Mouse (Mus musculus) kidney, adult 9 months (tissue): ENCODE results near the gene Fbxl8.
"Not testable (repeated sequence)": the region's sequence is repeated elsewhere in the genome, so short reads cannot be mapped to it uniquely, and the experiment has no call there.

Experiments
- DNase-seq: peaks from one replicate; pipeline ENCODE4 v3.0.0; 2022

Fbxl8 gene

DNA sequence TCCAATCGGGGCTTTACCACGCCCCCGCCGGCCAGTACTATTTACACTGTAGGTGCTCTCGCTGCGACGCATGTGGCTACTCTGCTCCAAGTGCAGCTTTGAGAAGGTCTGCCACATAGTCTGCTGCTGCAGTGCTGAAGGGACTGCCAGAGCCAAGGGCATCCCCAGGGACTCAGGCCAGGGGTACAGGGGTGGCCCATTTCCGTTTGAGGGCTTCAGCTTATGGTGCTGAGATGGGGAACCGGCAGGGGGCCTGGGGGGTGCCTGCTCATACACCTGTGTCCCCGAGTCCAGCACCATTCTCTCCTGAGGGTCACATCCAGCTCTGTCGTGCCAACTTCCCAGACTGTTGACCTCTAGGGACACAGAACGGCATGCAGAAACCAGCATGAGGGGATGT is 21.1 kb downstream of the Fbxl8 start:
- no peak for DNase-seq

DNA sequence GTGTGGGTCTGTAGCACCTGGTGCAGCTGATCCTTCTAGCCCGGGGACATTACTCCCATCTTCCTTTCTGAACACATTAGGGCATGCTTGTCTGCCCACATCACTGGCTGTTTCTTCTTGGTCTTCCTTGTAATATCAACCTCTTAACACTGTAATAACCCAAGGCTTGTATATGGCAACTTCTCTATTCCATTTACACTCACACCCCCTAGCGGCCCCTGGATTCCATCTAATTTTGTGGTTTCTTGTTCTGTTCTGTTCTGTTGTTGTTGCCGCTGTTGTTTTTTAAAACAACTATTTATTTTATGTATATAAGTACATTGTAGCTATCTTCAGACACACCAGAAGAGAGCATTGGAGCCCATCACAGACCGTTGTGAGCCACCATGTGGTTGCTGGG is 22.5 kb downstream of the Fbxl8 start:
- DNase-seq = no peak

- DNase-seq = no peak
Measured at GRCm38 (mm10) chr8:105288231-105288630, 23.8 kb downstream of the Fbxl8 start.

DNA sequence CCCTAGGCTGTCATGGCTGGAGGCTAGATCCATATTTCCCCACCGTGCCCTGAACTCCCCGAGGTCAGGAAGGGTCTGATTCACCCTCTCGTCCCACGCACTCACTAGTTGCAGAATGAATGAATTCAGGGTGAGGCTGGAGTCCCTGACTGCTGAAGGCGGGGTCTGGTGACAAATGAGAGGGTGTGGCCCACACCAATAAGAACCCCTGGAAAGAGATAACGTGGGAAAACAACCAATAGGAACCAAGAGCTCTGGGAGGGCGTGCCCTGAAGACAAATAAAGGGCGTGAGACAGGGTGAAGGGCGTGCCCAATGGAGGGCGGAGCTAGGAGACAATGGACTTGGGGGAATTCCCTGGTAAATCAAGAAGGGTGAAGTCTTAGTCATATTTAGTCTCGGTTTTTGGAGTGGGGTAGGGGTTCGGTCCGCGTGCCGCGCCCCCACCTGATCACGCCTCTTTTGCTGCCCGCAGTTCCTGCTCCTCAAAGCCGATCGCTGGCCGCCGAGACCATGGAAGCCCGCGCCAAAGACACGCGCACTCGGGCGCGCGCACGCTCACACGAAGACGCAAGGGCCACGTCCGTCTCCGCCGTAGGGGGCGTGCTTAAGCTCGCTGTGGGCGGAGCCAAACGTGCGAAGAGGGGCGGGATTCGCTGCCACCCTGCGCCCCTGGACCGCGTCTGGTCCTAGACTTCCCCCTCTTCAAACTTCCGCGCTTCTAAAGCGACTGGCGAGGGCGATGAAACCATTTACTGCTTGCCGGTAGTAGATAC is 24.7 kb downstream of the Fbxl8 start:
- peak; percentile 91 for DNase-seq

DNA sequence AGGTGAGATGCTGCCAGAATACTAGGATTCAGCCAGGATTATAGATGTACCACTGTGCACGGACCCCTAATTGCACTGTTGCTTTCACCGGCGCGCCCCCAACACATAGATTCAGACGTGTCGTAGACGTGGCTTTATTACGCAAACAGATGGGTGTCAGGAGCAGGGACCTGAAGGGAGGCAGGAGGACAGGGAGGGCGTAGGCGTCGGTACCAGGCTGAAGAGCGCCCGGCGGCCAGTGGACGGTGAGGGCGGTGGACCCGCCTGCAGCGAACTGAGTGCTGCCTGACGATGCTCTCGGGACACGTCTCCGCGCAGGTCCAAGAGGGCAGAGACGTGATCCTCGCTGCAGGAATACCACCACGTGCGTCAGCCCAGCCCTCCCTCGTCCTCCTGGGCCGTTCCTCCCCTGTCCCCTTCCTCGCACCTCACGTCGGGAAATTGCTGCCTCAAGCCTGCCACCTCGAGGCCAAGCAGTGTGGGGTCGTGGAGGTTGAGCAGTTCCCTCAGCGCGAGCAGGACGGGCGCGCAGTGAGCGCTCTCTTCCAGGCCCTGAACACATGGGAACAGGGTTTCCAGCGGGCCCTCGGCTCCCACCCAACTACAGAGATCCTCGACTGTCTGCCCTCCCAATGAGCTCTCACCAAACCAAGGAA is 25.5 kb downstream of the Fbxl8 start, which contains the start of gene 4931428F04Rik:
Gene 4931428F04Rik (minus strand): TSS at position 60 of the 656 bp plus-strand sequence.
- DNase-seq = no peak

DNA sequence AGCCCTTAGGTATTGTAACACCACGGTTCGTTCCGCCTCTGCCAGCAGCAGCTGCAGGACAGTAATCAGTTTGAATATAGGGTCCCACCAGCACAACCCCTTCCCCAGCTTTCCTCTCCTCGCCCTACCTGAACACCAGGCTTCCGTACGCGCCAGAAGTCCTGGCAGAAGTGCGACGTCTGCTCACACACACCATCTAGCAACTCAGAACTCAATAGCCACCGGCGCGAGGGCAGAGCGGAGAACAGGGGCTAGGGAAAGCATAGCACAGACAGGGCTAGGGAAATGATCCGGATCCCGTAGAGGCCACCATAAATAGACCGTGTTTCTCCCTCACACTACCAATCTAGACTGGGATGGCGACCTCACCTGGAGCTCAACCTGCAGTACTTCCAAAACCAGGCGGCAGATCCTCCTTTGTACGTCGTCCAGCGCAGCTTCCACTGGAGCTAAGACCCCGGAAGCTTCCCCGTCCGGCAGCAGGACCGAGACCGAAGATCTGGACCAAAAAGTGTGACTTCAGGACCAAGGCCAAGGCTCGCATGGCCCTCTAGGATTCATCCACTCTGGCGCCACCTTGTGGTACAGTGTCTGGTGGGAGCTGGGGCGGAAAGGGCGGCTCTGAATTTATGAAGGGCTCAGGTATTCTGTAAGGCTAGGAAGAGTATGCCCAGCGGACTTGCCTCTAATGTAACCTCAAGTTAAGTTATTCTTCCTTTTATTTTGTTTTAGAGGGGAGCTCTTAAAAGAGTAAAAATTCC is 26.3 kb downstream of the Fbxl8 start:
- peak; percentile 92 for DNase-seq

DNA sequence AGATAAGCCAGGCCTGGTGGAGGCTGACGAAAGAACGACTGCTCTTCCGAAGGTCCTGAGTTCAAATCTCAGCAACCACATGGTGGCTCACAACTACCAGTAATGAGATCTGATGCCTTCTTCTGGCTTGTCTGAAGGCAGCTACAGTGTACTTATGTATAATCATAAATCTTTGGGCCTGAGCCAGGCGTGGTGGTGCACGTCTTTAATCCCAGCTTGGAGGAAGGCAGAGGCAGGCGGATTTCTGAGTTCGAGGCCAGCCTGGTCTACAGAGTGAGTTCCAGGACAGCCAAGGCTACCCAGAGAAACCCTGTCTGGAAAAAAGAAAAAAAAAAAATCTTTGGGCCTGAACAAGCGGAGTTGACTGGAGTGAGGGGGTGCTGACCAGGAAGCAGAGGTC is 26.9 kb downstream of the Fbxl8 start:
- not testable (repeated sequence) for DNase-seq

DNA sequence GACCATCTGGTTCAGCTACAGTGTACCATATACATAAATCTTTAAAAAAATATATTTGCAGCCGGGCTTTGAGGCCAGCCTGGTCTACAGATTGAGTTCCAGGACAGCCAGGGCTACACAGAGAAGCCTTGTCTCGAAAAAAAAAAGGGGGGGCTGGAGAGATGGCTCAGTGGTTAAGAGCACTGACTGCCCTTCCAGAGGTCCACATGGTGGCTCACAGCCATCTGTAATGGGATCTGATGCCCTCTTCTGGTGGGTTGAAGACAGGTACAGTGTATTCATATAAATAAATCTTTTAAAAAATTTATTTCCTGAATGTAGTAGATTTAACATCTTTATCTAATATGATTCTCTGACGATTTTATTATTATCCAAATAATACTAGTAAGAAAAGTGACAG is 27.4 kb downstream of the Fbxl8 start:
- not testable (repeated sequence) for DNase-seq

DNA sequence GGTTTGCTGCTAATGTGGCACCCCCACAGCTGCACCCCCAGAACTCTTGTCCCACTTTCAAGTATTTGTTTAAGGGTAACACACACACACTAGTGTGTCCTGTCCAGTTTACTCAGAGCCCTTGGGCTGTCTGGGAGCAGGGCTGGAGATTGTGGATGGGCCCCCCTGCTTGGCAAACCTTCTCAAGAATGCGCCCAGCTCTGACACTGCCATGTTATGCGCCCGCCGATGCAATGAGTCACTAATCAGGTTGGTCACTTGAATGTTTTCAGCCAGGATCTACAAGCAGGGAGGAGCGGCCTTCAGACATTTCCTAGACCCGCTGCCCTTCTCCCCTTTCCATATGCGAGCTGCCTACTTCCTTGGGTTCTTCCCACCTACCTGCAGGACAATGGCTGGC is 28.0 kb downstream of the Fbxl8 start:
- DNase-seq = no peak

GRCm38 (mm10) chr8:105293405-105293804 is 29.0 kb downstream of the Fbxl8 start:
- DNase-seq = no peak

DNA sequence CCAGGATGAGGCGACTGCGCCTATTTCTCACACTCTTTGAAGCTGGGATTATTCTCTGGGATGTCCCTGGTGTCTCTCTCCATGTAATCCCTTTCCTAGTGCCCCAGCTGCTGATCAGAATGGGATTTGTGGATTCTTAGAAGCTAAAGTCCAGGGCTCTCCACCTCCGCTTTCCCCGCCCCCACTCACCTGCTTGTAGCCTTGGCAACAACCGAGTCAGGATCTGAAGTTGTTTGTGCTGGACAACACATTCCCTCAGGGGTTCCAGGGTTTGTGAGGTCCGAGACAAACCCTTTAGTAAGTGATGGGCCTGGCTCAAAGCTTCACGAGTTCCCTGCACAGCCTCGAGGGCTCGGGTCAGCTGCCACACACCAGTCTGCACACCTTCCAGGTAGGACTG is 30.3 kb downstream of the Fbxl8 start:
- no peak for DNase-seq

DNA sequence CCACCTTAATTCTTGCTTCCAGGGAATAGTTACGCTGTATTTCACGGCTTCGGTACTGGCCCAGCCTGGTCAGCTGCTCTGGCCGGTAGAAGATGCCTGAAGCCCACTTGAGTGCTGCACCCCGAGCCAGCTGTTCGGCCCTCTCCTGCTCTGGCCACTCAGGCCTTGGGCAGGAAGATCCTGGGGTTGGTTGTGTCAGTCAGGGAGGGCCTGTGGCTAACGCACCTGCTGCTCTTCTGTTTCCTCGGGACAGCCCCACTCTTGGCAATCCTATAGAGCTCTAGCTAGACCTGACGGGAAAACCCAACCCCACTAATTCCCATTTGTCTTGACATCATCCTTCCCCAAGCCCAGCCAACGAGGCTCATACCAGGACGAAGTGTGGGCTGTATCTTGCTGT is 30.8 kb downstream of the Fbxl8 start:
- DNase-seq = no peak

- DNase-seq = no peak
Measured at GRCm38 (mm10) chr8:105295895-105296573, 31.6 kb downstream of the Fbxl8 start, which contains the start of gene Exoc3l. Gene Exoc3l, minus strand, starts transcription at chr8:105296101.

DNA sequence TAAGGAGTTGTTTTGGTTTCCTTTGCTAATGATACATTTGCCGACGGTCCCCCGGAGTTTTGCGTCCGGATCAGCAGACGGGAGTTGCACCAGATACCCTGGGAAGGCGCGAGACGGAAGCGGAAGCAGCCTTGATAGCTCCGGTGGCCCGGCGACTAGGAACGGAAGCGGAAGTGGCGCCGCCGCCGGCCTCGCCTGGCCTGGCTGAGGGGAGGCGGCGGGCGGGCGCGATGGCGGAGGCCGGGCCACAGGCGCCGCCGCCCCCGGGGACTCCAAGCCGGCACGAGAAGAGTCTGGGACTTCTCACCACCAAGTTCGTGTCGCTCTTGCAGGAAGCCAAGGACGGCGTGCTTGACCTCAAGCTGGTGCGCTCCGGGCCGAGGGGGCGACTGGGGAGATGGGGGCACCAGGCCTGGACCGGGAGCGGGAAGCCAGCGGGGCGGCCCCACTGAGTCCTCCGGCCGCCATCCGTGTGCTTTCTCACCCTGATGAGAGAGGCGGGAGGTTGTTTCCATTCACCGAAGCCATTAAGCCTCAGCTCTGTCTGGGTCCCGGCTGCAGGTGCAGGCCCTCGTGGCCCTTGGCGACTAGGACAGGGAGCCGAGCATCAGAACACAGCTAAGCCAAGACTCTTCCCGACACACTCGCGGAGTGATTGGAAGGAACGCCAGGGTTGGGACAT is 33.2 kb downstream of the Fbxl8 start, which contains the start of gene E2f4:
Gene E2f4 (plus strand): TSS at position 153 of the 682 bp plus-strand sequence.
- peak; percentile 95 for DNase-seq

GRCm38 (mm10) chr8:105298351-105299252 is 34.2 kb downstream of the Fbxl8 start:
- DNase-seq = no peak

- no peak for DNase-seq
Measured at GRCm38 (mm10) chr8:105299962-105300361, 35.5 kb downstream of the Fbxl8 start.

- DNase-seq = no peak
Measured at GRCm38 (mm10) chr8:105303396-105303795, 38.9 kb downstream of the Fbxl8 start.

- no peak for DNase-seq
Measured at GRCm38 (mm10) chr8:105303874-105304273, 39.4 kb downstream of the Fbxl8 start.

GRCm38 (mm10) chr8:105304325-105305210 is 40.1 kb downstream of the Fbxl8 start:
- DNase-seq = no peak
